Comparison of ENCODE assay signal across 10 mouse cellular contexts in the genomic region with DNA sequence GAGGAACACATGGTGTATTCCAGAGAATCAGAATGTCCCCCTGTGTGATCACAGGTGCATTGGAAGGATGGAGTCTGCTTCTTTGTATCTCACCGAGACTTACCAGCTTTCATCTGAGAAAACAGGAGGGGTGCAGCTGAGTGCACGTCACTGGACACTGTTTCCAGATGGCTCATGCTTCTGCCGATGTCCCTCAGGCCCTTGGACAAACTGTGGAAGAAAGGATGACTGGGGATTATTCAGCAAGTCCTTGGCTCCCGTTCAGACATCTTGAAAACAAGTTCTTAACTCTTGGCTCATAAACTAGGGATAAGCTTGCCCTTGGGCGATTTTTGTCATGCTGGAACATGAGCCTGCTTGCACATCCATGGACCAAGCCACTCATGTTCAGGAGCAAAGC. TPM values are rescaled to one million over a fixed set of nuclear protein-coding genes. Genes with fewer than 3 reads are reported as not detected.
A peak's percentile ranks its signal among the peaks of the same experiment; 100 is the strongest.
DNase-seq lines count a peak whose midpoint lies in the region; ATAC-seq and TF ChIP-seq lines count a peak whose summit lies in the region.
"Had no signal": no experiment of that assay in that cellular context is flagged by ENCODE, and none has a peak within 500 bp of the region (broad histone marks: within the 10 kb centered on the region; RNA-seq: fewer than 3 reads in every experiment).

No protein-coding gene starts in this region.

- no peak overlapping the region for H3K27ac ChIP-seq in embryonic facial prominence, embryonic 14.5 days (replicated peaks; ENCODE audit: low read depth, low read length)
- H3K27ac ChIP-seq in embryonic facial prominence, embryonic 10.5 days (replicated peaks), result no peak overlapping the region
- no peak overlapping the region for H3K27ac ChIP-seq in lung, embryonic 14.5 days (ENCODE audit: low read depth)
- H3K27ac ChIP-seq: liver, embryonic 14.5 days had no signal

- H3K4me1 ChIP-seq in embryonic facial prominence, embryonic 14.5 days (ENCODE audit: control insufficient read depth, insufficient read depth, low read length), result peaks cover 6% of the 10 kb centered on the region
- peaks cover 9% of the 10 kb centered on the region for H3K4me1 ChIP-seq in embryonic facial prominence, embryonic 10.5 days
- H3K4me1 ChIP-seq in lung, embryonic 14.5 days (ENCODE audit: insufficient read depth), result peaks cover 5% of the 10 kb centered on the region
- H3K4me1 ChIP-seq in lung, adult 2 months (ENCODE audit: control insufficient read depth, insufficient read depth, low read length), result no peaks in the 10 kb centered on the region

- intact Hi-C loops in gastrocnemius, postnatal 14 days (cut with DNase I; ENCODE audit: low total_unique reads), result no loop called here

- H3K4me2 ChIP-seq in embryonic facial prominence, embryonic 14.5 days (ENCODE audit: low read depth, low read length), result no peak overlapping the region
- no peak overlapping the region for H3K4me2 ChIP-seq in lung, embryonic 14.5 days

- H3K27me3 ChIP-seq in embryonic facial prominence, embryonic 14.5 days (replicated peaks; ENCODE audit: control insufficient read depth, insufficient read depth, low read length), result no peaks in the 10 kb centered on the region
- H3K27me3 ChIP-seq in embryonic facial prominence, embryonic 10.5 days (replicated peaks; ENCODE audit: low read depth, poor library complexity, severe bottlenecking), result no peaks in the 10 kb centered on the region
- no peaks in the 10 kb centered on the region for H3K27me3 ChIP-seq in lung, embryonic 14.5 days (ENCODE audit: insufficient read depth, low read length)

- H3K4me3 ChIP-seq in embryonic facial prominence, embryonic 14.5 days (ENCODE audit: low read depth, low read length), result no peak overlapping the region
- no peak overlapping the region for H3K4me3 ChIP-seq in embryonic facial prominence, embryonic 10.5 days
- H3K4me3 ChIP-seq in lung, embryonic 14.5 days (ENCODE audit: low read depth, low read length), result no peak overlapping the region
- no peak overlapping the region for H3K4me3 ChIP-seq in lung, adult 2 months (replicated peaks; ENCODE audit: extremely low read depth, low read depth, low read length)

- 48% methylated on average over 5 of the region's 5 CpGs for WGBS in embryonic facial prominence, embryonic 14.5 days
- 79% methylated on average over 5 of the region's 5 CpGs for WGBS in embryonic facial prominence, embryonic 10.5 days
- 47% methylated on average over 5 of the region's 5 CpGs for WGBS in lung, embryonic 14.5 days
- 60% methylated on average over 5 of the region's 5 CpGs for WGBS in lung, adult 2 months

- DNase-seq in embryonic facial prominence, embryonic 14.5 days (ENCODE audit: low spot score), result peak; percentile 86
- no peak for DNase-seq in embryonic facial prominence, embryonic 10.5 days (ENCODE audit: low spot score)
- peak; percentile 59 for DNase-seq in lung, embryonic 14.5 days
- DNase-seq in lung, adult 2 months, result no peak
- peak; percentile 66 for DNase-seq in gastrocnemius, postnatal 14 days
- DNase-seq in lung, postnatal 25 days (ENCODE audit: low spot score), result peak; percentile 59
- DNase-seq in embryo, embryonic 9.5 days (ENCODE audit: extremely low spot score), result no peak

- peak; percentile 56; the same call in 1 of the 2 replicates for ATAC-seq in embryonic facial prominence, embryonic 14.5 days (ENCODE audit: low read depth)
- peak; percentile 14; the same call in 1 of the 2 replicates for ATAC-seq in lung, embryonic 14.5 days (ENCODE audit: insufficient read depth)
- no peak for ATAC-seq in erythroid progenitor cell, adult 5-6 weeks (replicated peaks; ENCODE audit: low FRiP score, poor library complexity, severe bottlenecking)
- ATAC-seq: CD4-positive, CD25-positive, alpha-beta regulatory T cell, adult 4 months had no signal

- no peak overlapping the region for H3K9ac ChIP-seq in embryonic facial prominence, embryonic 14.5 days (ENCODE audit: low read depth, low read length)
- no peak overlapping the region for H3K9ac ChIP-seq in lung, embryonic 14.5 days
- H3K9ac ChIP-seq: liver, embryonic 14.5 days had no signal

- TF ChIP-seq POLR2A in lung, adult 2 months (IDR thresholded peaks at IDR 0.05; ENCODE audit: borderline replicate concordance, extremely low read depth, low read depth, low read length), result no peak

- 0 out of 2 replicates have a peak, but pooled peaks cover 3% of the 10 kb centered on the region for H3K9me3 ChIP-seq in embryonic facial prominence, embryonic 14.5 days (ENCODE audit: control insufficient read depth, low read length)
- peaks cover 15% of the 10 kb centered on the region for H3K9me3 ChIP-seq in embryonic facial prominence, embryonic 10.5 days
- H3K9me3 ChIP-seq in lung, embryonic 14.5 days (ENCODE audit: low read depth, low read length), result no peaks in the 10 kb centered on the region

- TF ChIP-seq CTCF in lung, embryonic 14.5 days (IDR thresholded peaks at IDR 0.05; ENCODE audit: low read depth), result no peak
- no peak for TF ChIP-seq CTCF in lung, adult 2 months (IDR thresholded peaks at IDR 0.05; ENCODE audit: insufficient read depth, low read length)

- H3K36me3 ChIP-seq in embryonic facial prominence, embryonic 14.5 days (ENCODE audit: control insufficient read depth, insufficient read depth, low read length), result no peaks in the 10 kb centered on the region
- no peaks in the 10 kb centered on the region for H3K36me3 ChIP-seq in embryonic facial prominence, embryonic 10.5 days (replicated peaks)
- no peaks in the 10 kb centered on the region for H3K36me3 ChIP-seq in lung, embryonic 14.5 days (ENCODE audit: insufficient read depth)

RNA-seq across cellular contexts. Expression of a gene that starts 8.2 kb away (rescaled TPM):
- 3.1 and 3.3 TPM in 2 replicates for polyA plus RNA-seq in embryonic facial prominence, embryonic 14.5 days (2014; fragmentation: Nextera tagmentation; extraction: Ambion mirVana)
- 0.17 and 0.38 TPM in 2 replicates for polyA plus RNA-seq in embryonic facial prominence, embryonic 10.5 days (2016; fragmentation: Nextera tagmentation; extraction: Ambion mirVana)
- polyA plus RNA-seq in lung, embryonic 14.5 days (2014; fragmentation: Nextera tagmentation; extraction: Ambion mirVana), result 1.2 and 1.6 TPM in 2 replicates
- 5.2 and 7.1 TPM in 2 replicates for polyA plus RNA-seq in lung, adult 2 months (2012; rRNA removed)
- total RNA-seq in gastrocnemius, postnatal 14 days (2021), result 10 to 100 TPM; 16.8 to 17.1 TPM
- not detected in 2 replicates for total RNA-seq in erythroid progenitor cell, adult 5-6 weeks (2015; ENCODE audit: low replicate concordance)
- not detected in 2 replicates for total RNA-seq in erythroid progenitor cell, adult 5-6 weeks (2017; ENCODE audit: low replicate concordance)

RNA-seq across cellular contexts. Expression of a gene that starts 36.1 kb away (rescaled TPM):
- 0.80 and 1.1 TPM in 2 replicates for polyA plus RNA-seq in embryonic facial prominence, embryonic 14.5 days (2014; fragmentation: Nextera tagmentation; extraction: Ambion mirVana)
- 0.62 and 1.1 TPM in 2 replicates for polyA plus RNA-seq in embryonic facial prominence, embryonic 10.5 days (2016; fragmentation: Nextera tagmentation; extraction: Ambion mirVana)
- 0.64 and 1.0 TPM in 2 replicates for polyA plus RNA-seq in lung, embryonic 14.5 days (2014; fragmentation: Nextera tagmentation; extraction: Ambion mirVana)
- polyA plus RNA-seq in lung, adult 2 months (2012; rRNA removed), result 0.91 and 1.5 TPM in 2 replicates
- under 1 TPM in 1 of 2 experiments, not detected in 1; 0.39 TPM for total RNA-seq in gastrocnemius, postnatal 14 days (2021)
- not detected in 2 replicates for total RNA-seq in erythroid progenitor cell, adult 5-6 weeks (2015; ENCODE audit: low replicate concordance)
- total RNA-seq in erythroid progenitor cell, adult 5-6 weeks (2017; ENCODE audit: low replicate concordance), result not detected in 2 replicates
- polyA plus RNA-seq: CD4-positive, CD25-positive, alpha-beta regulatory T cell, adult 4 months had no signal

Comparison
In these comparisons a context has a peak if more than half of its experiments do, and no peak if none do; other contexts are left out.
1. DNase-seq: peak in embryonic facial prominence, embryonic 14.5 days (single experiment), lung, embryonic 14.5 days (single experiment), gastrocnemius, postnatal 14 days (single experiment) and lung, postnatal 25 days (single experiment); none in embryonic facial prominence, embryonic 10.5 days (single experiment), lung, adult 2 months (single experiment) and embryo, embryonic 9.5 days (single experiment).